ENCODE assay signal across 8 mouse cellular contexts in the genomic region with DNA sequence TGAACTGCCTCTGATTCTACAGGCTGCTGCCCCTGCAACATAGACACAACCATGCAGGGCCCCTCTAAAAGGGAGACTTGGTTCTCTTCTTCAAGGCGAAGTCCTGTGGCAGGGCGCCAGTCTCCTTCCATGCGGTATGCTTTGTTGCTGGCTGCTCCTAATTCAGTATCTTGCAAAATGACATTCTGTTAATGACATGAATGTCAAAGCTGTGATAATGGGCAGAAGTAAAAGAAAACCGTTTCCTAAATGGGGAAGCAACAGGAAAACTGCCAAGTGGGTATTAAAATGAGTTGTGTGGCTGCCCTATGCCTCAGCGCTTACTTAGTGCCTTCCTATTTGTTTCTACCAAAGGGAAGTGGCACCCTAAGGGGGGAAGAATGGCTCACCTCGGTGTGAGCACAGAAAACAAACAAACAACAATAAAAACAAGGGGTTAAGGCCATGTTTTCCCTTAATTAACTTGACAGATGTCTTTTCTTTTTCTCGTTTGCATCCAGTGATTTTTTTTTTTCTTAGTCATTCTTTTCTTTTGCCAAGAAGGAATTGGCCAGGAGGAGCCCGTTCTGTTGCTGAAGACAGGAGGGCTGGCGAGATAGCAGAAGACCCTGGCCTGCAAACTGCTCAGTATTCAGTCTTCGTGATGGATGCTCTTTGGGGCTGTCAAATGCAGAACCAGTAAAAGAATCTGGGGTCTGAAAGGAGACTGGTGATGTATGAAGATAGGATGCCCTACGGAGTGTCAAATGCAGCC.
A peak's percentile ranks its signal among the peaks of the same experiment; 100 is the strongest.
DNase-seq lines count a peak whose midpoint lies in the region; ATAC-seq and TF ChIP-seq lines count a peak whose summit lies in the region.

No protein-coding gene starts in this region.

- H3K4me1 ChIP-seq in kidney, adult 2 months (ENCODE audit: control insufficient read depth, insufficient read depth, low read length) = 0 out of 2 replicates have a peak, but pooled peaks cover 3% of the 10 kb centered on the region
- peaks cover 51% of the 10 kb centered on the region for H3K4me1 ChIP-seq in heart, embryonic 12.5 days (replicated peaks)

- H3K27ac ChIP-seq in kidney, adult 2 months (ENCODE audit: insufficient read depth, low read depth, low read length) = no peak overlapping the region
- peak overlapping the region; percentile 81 for H3K27ac ChIP-seq in heart, embryonic 12.5 days (ENCODE audit: poor library complexity, severe bottlenecking)

- no peak overlapping the region for H3K4me3 ChIP-seq in kidney, adult 2 months (ENCODE audit: insufficient read depth, low read depth, low read length)
- no peak overlapping the region for H3K4me3 ChIP-seq in heart, embryonic 12.5 days

- peak overlapping the region; percentile 43 for H3K4me2 ChIP-seq in heart, embryonic 12.5 days

- intact Hi-C loops in left cerebral cortex, postnatal 25 days (cut with DNase I) = no loop called here

- peak; percentile 20 for DNase-seq in kidney, adult 2 months
- no peak for DNase-seq in kidney, adult 11 months
- DNase-seq in brain, embryonic 18.5 days (ENCODE audit: low read depth, low spot score) = peak; percentile 63
- DNase-seq in layer of hippocampus, adult 18-20 months (ENCODE audit: low spot score in 2 of 2) = peak; percentile 30 to 62
- peak; percentile 61 for DNase-seq in ovary, postnatal 36 days (ENCODE audit: low spot score)
- DNase-seq in left cerebral cortex, postnatal 25 days (ENCODE audit: low spot score in 2 of 2) = no peak
- no peak for DNase-seq in thymus, adult 18-20 months

- 57% methylated on average over 11 of the region's 11 CpGs for WGBS in kidney, adult 2 months
- 24% methylated on average over 11 of the region's 11 CpGs for WGBS in heart, embryonic 12.5 days

- ATAC-seq in heart, embryonic 12.5 days (ENCODE audit: insufficient number of reproducible peaks, low FRiP score) = peak; percentile 49; the same call in 1 of the 2 replicates

- no peak for TF ChIP-seq CTCF in kidney, adult 2 months (conservative IDR thresholded peaks at IDR 0.05; ENCODE audit: insufficient read depth, insufficient read length, low read depth, low read length)

- H3K9me3 ChIP-seq in heart, embryonic 12.5 days (replicated peaks) = 0 out of 2 replicates have a peak, but pooled peaks cover 3% of the 10 kb centered on the region

- H3K9ac ChIP-seq in heart, embryonic 12.5 days = no peak overlapping the region

- no peaks in the 10 kb centered on the region for H3K36me3 ChIP-seq in kidney, adult 2 months (ENCODE audit: control insufficient read depth, insufficient read depth, low read length)
- peaks cover 4% of the 10 kb centered on the region; the same call in 1 of the 2 replicates for H3K36me3 ChIP-seq in heart, embryonic 12.5 days

- no peak for TF ChIP-seq POLR2A in kidney, adult 2 months (IDR thresholded peaks at IDR 0.05; ENCODE audit: low read depth, low read length)

- H3K27me3 ChIP-seq in kidney, adult 2 months (replicated peaks; ENCODE audit: control insufficient read depth, insufficient read depth, low read length) = no peaks in the 10 kb centered on the region
- no peaks in the 10 kb centered on the region for H3K27me3 ChIP-seq in heart, embryonic 12.5 days (replicated peaks)

Comparison
In these comparisons a context has a peak if more than half of its experiments do, and no peak if none do; other contexts are left out.
1. DNase-seq: peak in kidney, adult 2 months (single experiment), brain, embryonic 18.5 days (single experiment), layer of hippocampus, adult 18-20 months (2 of 2) and ovary, postnatal 36 days (single experiment); none in kidney, adult 11 months (single experiment), left cerebral cortex, postnatal 25 days (0 of 2) and thymus, adult 18-20 months (0 of 2).